Mouse (Mus musculus): ENCODE data around the gene Arhgap35. TPM values are rescaled to one million over a fixed set of nuclear protein-coding genes. Genes with fewer than 3 reads are reported as not detected.

Gene Arhgap35
- total RNA-seq, 2 experiments from 2014 or later: 50.1 to 54.6 TPM

GRCm38 (mm10) chr7:16525448-16525847, 89.3 kb downstream of the Arhgap35 start:
- no peak for DNase-seq (ENCODE audit: low spot score in 2 of 2)

- DNase-seq (ENCODE audit: low spot score in 2 of 2): peak in 1 of 2 experiments; percentile 21
These were observed 90.5 kb downstream of the Arhgap35 start for GRCm38 (mm10) chr7:16524308-16524707.

- DNase-seq (ENCODE audit: low spot score in 2 of 2): no peak
These were observed 95.5 kb downstream of the Arhgap35 start for GRCm38 (mm10) chr7:16519310-16519709.

- no peak for DNase-seq (ENCODE audit: low spot score in 2 of 2)
These were observed 97.6 kb downstream of the Arhgap35 start for GRCm38 (mm10) chr7:16517198-16517597.

- DNase-seq (ENCODE audit: low spot score in 2 of 2): peak in 1 of 2 experiments; percentile 56
These were observed 107.5 kb downstream of the Arhgap35 start for GRCm38 (mm10) chr7:16507284-16507683.

GRCm38 (mm10) chr7:16505226-16505593, 109.6 kb downstream of the Arhgap35 start:
- no peak for DNase-seq (ENCODE audit: low spot score in 2 of 2)

- DNase-seq (ENCODE audit: low spot score in 2 of 2): no peak
These were observed 110.1 kb downstream of the Arhgap35 start for GRCm38 (mm10) chr7:16504573-16505225.

- no peak for DNase-seq (ENCODE audit: low spot score in 2 of 2)
These were observed 113.2 kb downstream of the Arhgap35 start for GRCm38 (mm10) chr7:16501571-16501970.

- DNase-seq (ENCODE audit: low spot score in 2 of 2): no peak
These were observed 115.1 kb downstream of the Arhgap35 start for GRCm38 (mm10) chr7:16499671-16500104.

GRCm38 (mm10) chr7:16496260-16496659, 118.5 kb downstream of the Arhgap35 start:
- DNase-seq (ENCODE audit: low spot score in 2 of 2): no peak

- peak in 1 of 2 experiments; percentile 45 for DNase-seq (ENCODE audit: low spot score in 2 of 2)
These were observed 121.4 kb downstream of the Arhgap35 start for GRCm38 (mm10) chr7:16493361-16493760.

- no peak for DNase-seq (ENCODE audit: low spot score in 2 of 2)
These were observed 122.6 kb downstream of the Arhgap35 start for GRCm38 (mm10) chr7:16492211-16492610.

- DNase-seq (ENCODE audit: low spot score in 2 of 2): peak in 1 of 2 experiments; percentile 52
These were observed 123.0 kb downstream of the Arhgap35 start for GRCm38 (mm10) chr7:16491759-16492158.

GRCm38 (mm10) chr7:16489948-16490347, 124.8 kb downstream of the Arhgap35 start:
- no peak for DNase-seq (ENCODE audit: low spot score in 2 of 2)

- DNase-seq (ENCODE audit: low spot score in 2 of 2): no peak
These were observed 126.0 kb downstream of the Arhgap35 start for GRCm38 (mm10) chr7:16488816-16489215.

- DNase-seq (ENCODE audit: low spot score in 2 of 2): no peak
These were observed 137.2 kb downstream of the Arhgap35 start, which contains the start of gene Npas1 for GRCm38 (mm10) chr7:16477628-16478027. Gene Npas1 (minus strand): TSS chr7:16477728.

- DNase-seq (ENCODE audit: low spot score in 2 of 2): no peak
These were observed 138.2 kb downstream of the Arhgap35 start for GRCm38 (mm10) chr7:16476600-16476989.

GRCm38 (mm10) chr7:16475764-16476599, 138.8 kb downstream of the Arhgap35 start:
- DNase-seq (ENCODE audit: low spot score in 2 of 2): no peak

- DNase-seq (ENCODE audit: low spot score in 2 of 2): no peak
These were observed 139.5 kb downstream of the Arhgap35 start for GRCm38 (mm10) chr7:16475321-16475720.

- no peak for DNase-seq (ENCODE audit: low spot score in 2 of 2)
These were observed 140.3 kb downstream of the Arhgap35 start for GRCm38 (mm10) chr7:16474445-16474844.

GRCm38 (mm10) chr7:16473847-16474246, 140.9 kb downstream of the Arhgap35 start:
- DNase-seq (ENCODE audit: low spot score in 2 of 2): no peak

GRCm38 (mm10) chr7:16472116-16472709, 142.6 kb downstream of the Arhgap35 start:
- DNase-seq (ENCODE audit: low spot score in 2 of 2): no peak
